Mouse (Mus musculus) testis, adult 2 months (tissue): ENCODE data around the gene Ddx3x. TPM values are rescaled to one million over a fixed set of nuclear protein-coding genes. Genes with fewer than 3 reads are reported as not detected.

Source experiments
- H3K27ac ChIP-seq: fragments of 200-500 bp; 2 replicates; pipeline ENCODE4 v1.5.1; 2012; ENCODE audit warnings: low read depth, low read length; ENCODE audit not compliant: control insufficient read depth, insufficient read depth
- H3K27me3 ChIP-seq: fragments of 200-500 bp; 2 replicates; pipeline ENCODE4 v1.6.1; 2012; ENCODE audit warnings: mild to moderate bottlenecking, low read length, moderate library complexity; ENCODE audit not compliant: control insufficient read depth, insufficient read depth
- H3K36me3 ChIP-seq: fragments of 200-500 bp; 2 replicates; pipeline ENCODE4 v1.6.1; 2012; ENCODE audit warnings: mild to moderate bottlenecking, low read length; ENCODE audit not compliant: control insufficient read depth, insufficient read depth
- H3K4me1 ChIP-seq: fragments of 200-500 bp; 2 replicates; pipeline ENCODE4 v1.6.1; 2012; ENCODE audit warnings: low read length; ENCODE audit not compliant: control insufficient read depth, insufficient read depth
- H3K4me3 ChIP-seq: fragments of 200-500 bp; 2 replicates; pipeline ENCODE4 v1.5.1; 2012; ENCODE audit warnings: low read depth, mild to moderate bottlenecking, low read length, moderate library complexity, mixed read lengths; ENCODE audit not compliant: control insufficient read depth
- CTCF ChIP-seq: fragments of 200-500 bp; IDR thresholded peaks from 2 replicates; pipeline ENCODE4 v1.5.1; 2012; ENCODE audit warnings: low read depth, mild to moderate bottlenecking, inconsistent platforms, low read length, moderate library complexity; ENCODE audit not compliant: control insufficient read depth, insufficient read depth, insufficient replicate concordance
- POLR2A ChIP-seq: fragments of 200-500 bp; IDR thresholded peaks from 2 replicates; pipeline ENCODE4 v1.6.1; 2012; ENCODE audit warnings: low read depth, mild to moderate bottlenecking, inconsistent platforms, low read length, moderate library complexity; ENCODE audit not compliant: control insufficient read depth
- polyA plus RNA-seq: library from polyadenylated mRNA; depleted of rRNA; stranded (reverse); fragments of >200 nt; gene quantifications from 2 replicates; pipeline ENCODE4 v1.2.3, GENCODE M21; 2012

Ddx3x gene
- polyA plus RNA-seq, 1 experiment = 5.9 TPM

GRCm38 (mm10) chrX:13251683-13252082 is 29.1 kb upstream of the Ddx3x start:
- TF ChIP-seq CTCF = no peak
- no peak for TF ChIP-seq POLR2A
- H3K27ac ChIP-seq = no peak overlapping the region

GRCm38 (mm10) chrX:13254273-13254672 is 26.5 kb upstream of the Ddx3x start:
- TF ChIP-seq POLR2A (no peak), CTCF (no peak)
- Histone ChIP-seq H3K4me3 (no peak overlapping the region), H3K27me3 (no peaks in the 10 kb centered on the region)

More at GRCm38 (mm10) chrX:13251683-13252082, 29.1 kb upstream of the Ddx3x start:
- H3K4me1 ChIP-seq = no peaks in the 10 kb centered on the region
- no peaks in the 10 kb centered on the region for H3K27me3 ChIP-seq
- no peak overlapping the region for H3K4me3 ChIP-seq
- no peaks in the 10 kb centered on the region for H3K36me3 ChIP-seq

DNA sequence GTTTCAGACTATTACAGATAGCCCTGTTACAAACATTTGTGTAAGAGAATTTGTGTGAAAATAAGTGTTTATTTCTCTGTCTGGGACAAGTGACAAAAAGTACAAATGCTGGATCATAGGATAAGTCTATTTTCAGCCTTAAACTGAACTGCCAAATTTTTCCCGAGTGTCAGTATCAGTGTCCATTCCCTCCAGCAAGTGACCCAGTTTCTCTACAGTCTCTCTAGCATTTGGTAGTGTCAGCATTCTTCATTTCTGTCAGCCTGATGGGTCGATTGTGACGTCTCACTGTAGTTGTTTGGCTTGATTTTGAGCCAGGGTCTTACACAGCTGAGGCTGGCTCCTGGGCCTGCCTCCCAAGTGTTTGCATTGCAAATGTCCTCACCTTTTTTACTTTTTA is 17.4 kb upstream of the Ddx3x start:
- Histone ChIP-seq H3K4me3 (no peak overlapping the region), H3K27ac (no peak overlapping the region), H3K4me1 (no peaks in the 10 kb centered on the region), H3K36me3 (no peaks in the 10 kb centered on the region), H3K27me3 (no peaks in the 10 kb centered on the region)
- TF ChIP-seq CTCF = no peak
- TF ChIP-seq POLR2A = no peak

More at GRCm38 (mm10) chrX:13254273-13254672, 26.5 kb upstream of the Ddx3x start:
- H3K4me1 ChIP-seq = no peaks in the 10 kb centered on the region
- no peak overlapping the region for H3K27ac ChIP-seq
- H3K36me3 ChIP-seq = no peaks in the 10 kb centered on the region

- no peak overlapping the region for H3K27ac ChIP-seq
- TF ChIP-seq POLR2A (no peak), CTCF (no peak)
- H3K4me1 ChIP-seq = peaks cover 7% of the 10 kb centered on the region
- no peaks in the 10 kb centered on the region for H3K27me3 ChIP-seq
- no peak overlapping the region for H3K4me3 ChIP-seq
- no peaks in the 10 kb centered on the region for H3K36me3 ChIP-seq
These were observed 5.1 kb upstream of the Ddx3x start for GRCm38 (mm10) chrX:13275519-13276137.

- TF ChIP-seq POLR2A = no peak
- TF ChIP-seq CTCF = no peak
- H3K27ac ChIP-seq = no peak overlapping the region
- peaks cover 7% of the 10 kb centered on the region for H3K4me1 ChIP-seq
- H3K36me3 ChIP-seq = no peaks in the 10 kb centered on the region
- H3K4me3 ChIP-seq = no peak overlapping the region
- H3K27me3 ChIP-seq = no peaks in the 10 kb centered on the region
These were observed 1.8 kb upstream of the Ddx3x start for GRCm38 (mm10) chrX:13278996-13279395.

DNA sequence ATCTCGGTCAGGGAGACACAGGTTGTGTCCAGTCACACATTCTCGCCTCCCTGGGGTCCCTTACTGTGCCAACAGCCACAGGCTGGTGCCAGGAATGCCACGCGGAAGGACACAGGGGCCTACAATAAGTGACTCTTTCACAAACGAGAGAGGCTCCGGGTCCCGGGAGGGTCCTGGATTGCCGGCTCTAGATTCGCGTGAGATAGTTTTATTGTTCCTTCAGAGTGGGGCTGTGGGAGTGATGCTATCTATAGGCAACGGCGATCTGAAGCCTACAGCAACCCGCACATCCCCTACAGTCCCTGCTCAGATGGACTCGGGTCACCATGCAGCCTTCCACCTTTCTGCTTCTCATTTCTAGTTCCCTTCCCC is 747 bp upstream of the Ddx3x start:
- H3K4me3 ChIP-seq = peak overlapping the region; percentile 84
- peak overlapping the region; percentile 89 for H3K27ac ChIP-seq
- peaks cover 7% of the 10 kb centered on the region for H3K4me1 ChIP-seq
- TF ChIP-seq POLR2A = no peak
- no peak for TF ChIP-seq CTCF
- H3K27me3 ChIP-seq = no peaks in the 10 kb centered on the region
- no peaks in the 10 kb centered on the region for H3K36me3 ChIP-seq

GRCm38 (mm10) chrX:13281329-13282088 is 739 bp downstream of the Ddx3x start:
- Histone ChIP-seq H3K27ac (peak overlapping the region; percentile 81), H3K4me3 (peak overlapping the region; percentile 84), H3K4me1 (peaks cover 7% of the 10 kb centered on the region), H3K36me3 (no peaks in the 10 kb centered on the region), H3K27me3 (no peaks in the 10 kb centered on the region)
- TF ChIP-seq POLR2A (no peak), CTCF (no peak)
